Mouse (Mus musculus) layer of hippocampus, adult 2 months (tissue): Measurements from ENCODE around the gene Lama5. TPM values are rescaled to one million over a fixed set of nuclear protein-coding genes. Genes with fewer than 3 reads are reported as not detected.
A peak's percentile ranks its signal among the peaks of the same experiment; 100 is the strongest.

ENCODE experiments used
- DNase-seq, 2 experiments: peaks; one replicate each; pipeline ENCODE4 v3.0.0; 2022; ENCODE audit warnings: low spot score in 2 of 2
- H3K27ac ChIP-seq: fragments of 200-600 bp; 2 replicates; pipeline ENCODE4 v1.8.1; 2022
- H3K4me3 ChIP-seq: fragments of 200-600 bp; 2 replicates; pipeline ENCODE4 v1.8.1; 2022; ENCODE audit warnings: mild to moderate bottlenecking
- CTCF ChIP-seq: fragments of 200-600 bp; conservative IDR thresholded peaks from 2 replicates; pipeline ENCODE4 v1.8.1; 2022; ENCODE audit warnings: antibody characterized with exemption, mild to moderate bottlenecking, moderate library complexity
- microRNA-seq, 2 experiments: library from miRNA; unstranded; fragments of <30 nt; microRNA quantifications; one replicate each; pipeline ENCODE4 v1.2.0; 2021
- total RNA-seq, 2 experiments: library from RNA; stranded (reverse); gene quantifications; 2 replicates each; pipeline ENCODE4 v1.2.3; 2021

Lama5 gene
- total RNA-seq, 2 experiments from 2014 or later, result 6.9 to 8.9 TPM

DNA sequence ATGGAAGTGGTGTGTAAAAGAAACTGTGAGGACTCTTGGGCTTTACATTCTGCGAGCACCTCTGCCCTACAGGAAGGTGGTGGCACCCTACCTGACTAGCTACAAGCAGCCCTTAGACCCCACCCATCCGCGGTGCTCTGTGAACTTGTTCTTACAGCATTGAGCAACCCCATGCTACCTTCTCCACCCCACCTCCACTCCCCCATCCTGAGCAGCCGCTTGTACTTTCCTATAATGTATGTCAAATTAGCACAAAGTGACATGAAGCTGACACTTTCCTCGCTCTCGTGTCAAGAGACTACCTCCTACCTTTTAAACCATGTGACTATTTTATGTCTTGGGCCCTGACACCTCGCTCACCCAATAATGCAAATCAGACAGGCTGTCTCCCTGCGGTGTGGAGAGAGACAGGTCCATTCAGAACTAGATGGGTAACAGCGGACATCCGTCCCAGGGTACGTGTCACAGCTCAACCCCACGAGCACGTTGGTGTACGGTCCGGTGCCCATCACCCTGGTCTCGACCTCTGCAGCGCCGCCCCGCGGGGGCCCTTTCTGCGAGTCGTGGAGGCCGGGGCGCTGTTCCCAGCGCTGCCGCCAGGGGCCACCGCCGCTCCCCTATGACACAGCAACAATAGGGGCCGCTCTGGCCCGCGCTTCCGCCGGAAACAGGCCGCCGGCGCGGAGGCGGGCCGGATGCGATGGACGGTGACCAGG, 54.7 kb downstream of the Lama5 start, which contains the start of gene Adrm1:
Gene Adrm1 (plus strand): TSS at position 680 of the 716 bp plus-strand sequence.
- H3K4me3 ChIP-seq, result peak within 1 kb of the TSS; percentile 61
- H3K27ac ChIP-seq, result peak within 1 kb of the TSS; percentile 98
- TF ChIP-seq CTCF, result peak; percentile 99
- peak; percentile 96 to 99 for DNase-seq

DNA sequence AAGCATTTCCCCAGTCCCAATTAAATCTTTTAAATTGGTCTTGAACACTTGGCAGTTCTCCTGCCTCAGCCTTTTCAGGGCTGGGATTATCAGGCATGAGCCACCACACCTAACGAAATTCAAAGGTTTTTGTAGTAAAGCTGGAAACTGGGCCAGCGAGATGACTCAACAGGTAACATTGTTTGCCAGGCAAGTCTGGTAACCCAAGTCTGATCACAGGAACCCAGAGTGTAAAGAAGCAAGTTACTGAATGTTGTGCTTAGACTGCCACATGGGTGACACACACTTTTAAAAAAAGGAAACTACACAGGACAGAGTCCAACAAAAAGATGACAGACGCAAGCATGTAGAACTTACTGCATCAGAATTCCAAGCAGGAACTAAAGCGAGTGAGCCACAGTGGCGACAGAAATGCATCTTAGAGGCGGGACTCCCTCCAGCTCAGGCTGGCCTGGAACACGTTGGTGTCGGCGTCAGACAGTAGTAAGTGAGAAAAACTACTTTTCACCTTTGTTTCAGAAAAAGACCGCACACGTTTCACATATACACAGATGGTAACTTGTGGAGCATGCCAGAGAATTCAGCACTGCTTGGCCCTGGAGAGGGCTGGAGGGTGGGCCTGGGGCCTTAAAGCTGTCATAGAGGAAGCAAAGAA, 55.4 kb downstream of the Lama5 start:
- TF ChIP-seq CTCF, result no peak
- H3K4me3 ChIP-seq, result no peak overlapping the region
- no peak for DNase-seq
- H3K27ac ChIP-seq, result peak overlapping the region; percentile 98

DNA sequence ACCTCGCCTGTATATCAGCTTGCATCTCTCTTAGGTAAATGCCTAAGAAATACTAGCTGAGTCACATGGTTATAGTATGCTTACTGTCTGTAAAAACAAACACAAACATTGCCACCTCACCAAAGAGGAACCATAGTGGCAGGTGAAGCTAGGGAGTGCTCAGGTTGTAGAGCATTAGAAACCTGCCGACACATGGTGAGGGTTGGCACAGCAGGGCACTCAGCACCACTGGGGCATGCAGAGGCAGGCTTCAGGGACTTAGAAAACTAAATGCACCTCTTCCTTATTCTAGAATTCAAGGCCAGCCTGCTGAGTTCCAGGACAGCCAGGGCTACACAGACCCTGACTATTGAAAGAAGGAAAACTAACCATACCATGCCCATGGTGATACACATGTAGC, 58.8 kb downstream of the Lama5 start:
- H3K27ac ChIP-seq, result no peak overlapping the region
- DNase-seq, result no peak
- no peak for TF ChIP-seq CTCF

DNA sequence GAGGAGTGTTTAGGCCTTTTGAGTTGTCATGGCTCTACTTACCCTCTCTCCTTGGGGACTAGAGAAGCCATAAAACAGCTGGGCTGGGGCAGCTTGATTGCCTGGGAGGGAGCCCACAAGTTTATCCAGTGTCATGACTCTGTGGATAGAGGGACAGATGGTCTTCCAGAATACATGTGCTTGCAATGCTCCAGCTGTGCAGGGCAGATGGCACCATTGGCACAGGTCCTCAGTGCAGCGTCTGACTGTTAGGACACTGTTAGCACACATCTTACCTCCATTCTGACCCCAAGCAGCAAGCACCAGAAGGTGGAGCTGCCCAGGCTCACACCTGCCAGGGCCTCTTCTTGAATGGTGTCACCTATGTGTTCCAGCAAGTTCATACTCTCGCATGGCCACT, 59.8 kb downstream of the Lama5 start:
- no peak for TF ChIP-seq CTCF
- no peak overlapping the region for H3K4me3 ChIP-seq

More for the DNA sequence above, 58.8 kb downstream of the Lama5 start:
- H3K4me3 ChIP-seq, result no peak overlapping the region

DNA sequence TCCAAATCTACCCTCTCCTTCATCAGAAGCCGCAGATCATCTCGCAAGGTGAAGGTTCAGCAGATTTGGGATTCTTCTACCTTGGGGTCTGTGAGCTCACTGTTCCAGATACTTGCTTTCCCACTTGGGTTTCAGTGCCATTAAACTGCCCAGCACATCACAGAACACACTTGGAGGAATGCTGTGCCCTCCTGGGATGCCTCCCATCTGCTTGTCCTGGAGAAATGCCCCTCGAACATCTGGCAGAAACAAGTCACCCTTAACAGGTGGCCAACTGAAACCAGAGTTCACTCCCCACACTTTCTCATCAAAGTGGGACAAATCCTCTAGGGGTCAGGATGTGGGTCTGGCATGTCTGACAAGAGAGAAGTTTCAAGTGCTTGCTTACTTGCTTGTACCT, 67.0 kb downstream of the Lama5 start:
- H3K27ac ChIP-seq, result no peak overlapping the region
- DNase-seq, result no peak
- H3K4me3 ChIP-seq, result no peak overlapping the region
- no peak for TF ChIP-seq CTCF

More for the DNA sequence above, 59.8 kb downstream of the Lama5 start:
- DNase-seq, result no peak
- H3K27ac ChIP-seq, result no peak overlapping the region

DNA sequence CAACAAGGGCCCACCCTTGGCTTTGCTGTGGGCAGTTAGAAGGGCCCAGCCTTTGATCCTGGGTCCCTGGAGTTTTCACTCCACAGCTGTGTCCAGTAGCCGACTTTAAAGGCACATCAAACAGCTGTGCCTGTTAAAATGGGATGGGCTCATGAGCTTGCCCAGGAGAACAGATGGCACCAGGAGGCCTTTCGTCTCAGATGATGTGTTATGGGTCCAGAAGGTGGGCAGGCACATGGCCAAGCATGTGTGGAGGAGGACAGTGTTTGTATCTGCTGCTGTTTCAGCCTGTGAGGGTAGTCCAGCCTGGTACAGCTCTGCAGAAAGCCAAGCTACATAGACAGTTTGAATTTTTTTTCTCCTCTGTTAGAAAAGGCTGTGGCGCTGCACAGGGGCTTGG, 70.9 kb downstream of the Lama5 start:
- Histone ChIP-seq H3K27ac (no peak overlapping the region), H3K4me3 (no peak overlapping the region)
- peak in 1 of 2 experiments; percentile 20 for DNase-seq
- no peak for TF ChIP-seq CTCF

DNA sequence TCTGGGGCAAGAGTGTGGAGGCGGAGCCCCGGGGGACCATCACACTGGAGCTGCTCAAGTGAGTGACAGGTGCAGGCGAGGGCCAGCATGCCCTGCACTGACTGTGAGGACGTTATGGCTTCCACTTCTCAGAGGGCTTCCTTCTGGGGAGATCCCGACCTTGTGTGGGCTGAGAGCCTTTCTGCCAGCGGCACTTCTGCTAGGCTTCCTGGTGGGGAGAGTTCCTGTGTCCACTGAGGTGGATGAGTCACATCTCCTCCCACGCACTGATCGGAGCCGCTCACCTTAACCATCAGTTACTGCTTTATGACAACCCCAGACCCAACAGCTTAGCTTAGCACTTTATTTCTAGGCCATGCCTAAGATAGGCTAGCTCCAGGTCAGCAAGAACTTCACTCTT, 77.1 kb downstream of the Lama5 start:
- Histone ChIP-seq H3K4me3 (no peak overlapping the region), H3K27ac (no peak overlapping the region)
- no peak for DNase-seq
- TF ChIP-seq CTCF, result no peak

DNA sequence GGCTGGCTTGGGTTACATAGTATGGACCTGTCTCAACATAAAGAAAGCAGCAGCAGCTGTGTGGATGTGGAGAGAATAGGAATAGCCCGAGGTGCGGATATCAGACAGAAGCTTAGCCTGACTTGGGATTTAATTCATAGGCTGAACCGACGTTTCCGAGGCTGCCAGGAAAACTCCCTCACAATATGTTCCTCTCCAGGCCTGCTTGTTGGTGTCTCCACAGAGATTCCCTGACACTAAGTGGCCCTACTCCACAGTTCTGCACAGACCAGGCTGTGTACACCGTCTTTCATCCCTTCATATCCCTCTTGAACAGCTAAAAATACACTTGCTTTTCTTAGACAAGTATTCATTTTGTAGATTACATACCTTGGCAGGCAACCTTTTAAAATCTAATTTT, 78.3 kb downstream of the Lama5 start:
- Histone ChIP-seq H3K27ac (no peak overlapping the region), H3K4me3 (no peak overlapping the region)
- no peak for TF ChIP-seq CTCF
- no peak for DNase-seq

DNA sequence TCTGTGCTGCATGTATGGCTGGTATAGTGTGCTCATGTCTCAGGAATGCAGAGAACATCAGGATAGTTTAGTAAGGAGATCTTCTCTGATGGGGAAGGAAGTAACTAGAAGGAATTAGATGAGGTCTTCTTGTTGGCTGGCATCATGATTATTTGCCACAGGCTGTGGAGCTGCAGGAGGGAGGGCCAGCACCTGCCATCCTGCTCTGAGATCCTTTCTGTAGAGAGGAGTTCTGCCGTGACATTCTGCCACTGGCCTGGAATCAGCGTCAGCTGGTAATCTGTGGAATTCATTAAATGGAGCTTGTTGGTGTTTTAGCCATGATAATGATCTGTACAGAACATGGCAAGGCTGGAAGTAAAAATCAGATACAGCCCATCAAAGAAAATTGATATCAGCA, 79.6 kb downstream of the Lama5 start:
- H3K27ac ChIP-seq, result no peak overlapping the region
- no peak overlapping the region for H3K4me3 ChIP-seq
- no peak for TF ChIP-seq CTCF
- DNase-seq, result no peak

DNA sequence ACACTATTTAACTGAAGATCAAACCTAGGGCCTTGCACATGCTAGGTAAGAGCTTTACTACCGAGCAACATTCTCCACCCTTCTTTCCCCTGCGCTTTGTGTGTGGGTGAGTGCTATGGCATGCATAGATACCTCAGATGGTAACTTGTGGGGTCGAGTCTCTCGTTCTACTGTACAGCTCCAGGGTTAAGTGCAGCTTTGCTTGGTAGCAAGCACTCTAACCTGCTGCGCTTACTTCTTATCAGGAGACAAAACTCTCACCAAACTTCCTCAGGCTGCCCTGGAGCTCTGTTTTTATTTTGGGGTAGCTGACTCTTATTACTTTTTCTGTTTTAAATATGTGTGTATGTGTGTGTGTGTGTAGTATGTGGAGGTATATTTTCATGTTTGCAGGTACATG, 90.2 kb downstream of the Lama5 start:
- no peak for DNase-seq

DNA sequence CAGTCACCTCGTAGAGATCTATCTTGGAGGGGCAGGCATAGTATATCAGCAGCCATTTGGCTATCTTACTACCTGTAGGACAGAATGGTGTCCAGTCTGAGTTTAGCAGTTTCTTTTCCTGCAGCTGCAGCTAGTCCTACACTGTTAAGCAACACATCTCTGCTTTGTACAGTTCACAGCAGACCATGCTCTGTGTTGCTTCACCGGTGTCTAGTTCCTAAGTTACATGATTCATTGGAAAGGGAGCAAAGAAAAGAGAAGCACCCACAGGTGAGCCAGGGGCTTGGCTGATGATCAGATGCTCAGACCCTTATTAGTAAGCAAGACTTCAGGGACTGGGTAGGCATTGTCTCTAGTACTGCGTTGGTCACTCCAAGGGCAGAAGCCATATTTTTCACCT, 91.7 kb downstream of the Lama5 start:
- DNase-seq, result no peak
- H3K4me3 ChIP-seq, result no peak overlapping the region
- H3K27ac ChIP-seq, result no peak overlapping the region
- no peak for TF ChIP-seq CTCF

More for the DNA sequence above, 90.2 kb downstream of the Lama5 start:
- no peak overlapping the region for H3K27ac ChIP-seq
- no peak overlapping the region for H3K4me3 ChIP-seq
- no peak for TF ChIP-seq CTCF

DNA sequence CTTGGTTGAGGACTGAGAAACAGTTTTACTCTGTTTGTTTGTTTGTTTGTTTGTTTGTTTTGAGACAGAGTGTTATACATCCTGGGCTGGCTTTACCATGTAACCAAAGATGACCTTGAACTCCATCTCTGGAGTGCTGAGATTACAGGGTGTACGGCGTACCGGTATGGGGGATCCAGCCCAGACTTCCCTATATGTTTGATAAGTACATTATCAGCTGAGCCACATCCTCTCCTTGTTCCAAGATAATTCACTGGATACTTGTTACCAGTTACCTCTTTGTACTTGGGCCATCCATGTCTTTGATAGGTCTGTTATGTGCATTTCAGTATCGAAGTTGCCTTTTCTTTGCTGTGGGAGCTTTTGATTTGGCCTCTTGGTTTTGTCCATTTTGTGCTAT, 92.4 kb downstream of the Lama5 start:
- DNase-seq, result no peak
- H3K4me3 ChIP-seq, result no peak overlapping the region
- no peak for TF ChIP-seq CTCF
- H3K27ac ChIP-seq, result no peak overlapping the region

DNA sequence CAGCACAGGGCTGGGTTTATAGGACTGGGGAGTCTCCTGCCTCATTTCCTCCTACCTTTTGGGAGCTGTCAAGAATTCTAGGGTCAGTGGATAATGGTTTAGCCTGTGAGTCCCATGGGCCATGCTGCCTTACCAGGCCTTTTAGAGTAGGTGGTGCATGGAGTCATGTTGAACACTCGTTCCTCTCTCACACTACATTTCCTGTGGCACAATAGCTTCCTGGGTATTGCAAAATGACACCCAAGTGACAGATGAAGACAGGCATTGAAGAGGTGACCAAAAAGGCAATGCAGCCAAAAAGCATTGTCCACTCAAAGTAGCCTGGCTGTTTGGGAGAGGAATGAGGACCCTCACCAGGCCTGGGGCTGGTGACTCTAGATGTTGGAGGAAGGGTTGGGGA, 98.0 kb downstream of the Lama5 start:
- H3K4me3 ChIP-seq, result no peak overlapping the region
- H3K27ac ChIP-seq, result no peak overlapping the region
- no peak for TF ChIP-seq CTCF
- DNase-seq, result no peak

Small RNA genes lying within 50 kb of the gene (microRNA-seq; reads per million reads assigned to microRNA genes)
- gene Mir3091, result 0 reads per million in 2 experiments
- 0 reads per million in 2 experiments for gene Mir7005

Other genes with a start within 250 kb of the Lama5 start
- gene Taf4, start 249.2 kb downstream of the Lama5 start, total RNA-seq, result 10 to 100 TPM; 22.5 to 23.4 TPM
- 100 to 1,000 TPM in 1 of 2 experiments, 10 to 100 TPM in 1; 93.9 to 100 TPM for gene Lsm14b, start 200.9 kb downstream of the Lama5 start, total RNA-seq
- gene Psma7, start 183.4 kb downstream of the Lama5 start, total RNA-seq, result 100 to 1,000 TPM; 166 to 176 TPM
- 10 to 100 TPM; 43.2 to 44.9 TPM for gene Ss18l1, start 183.3 kb downstream of the Lama5 start, total RNA-seq
- 10 to 100 TPM; 19.2 to 22.7 TPM for gene Mtg2, start 155.3 kb downstream of the Lama5 start, total RNA-seq
- gene Hrh3, start 121.4 kb downstream of the Lama5 start, total RNA-seq, result 10 to 100 TPM; 46.4 to 47.6 TPM
- 10 to 100 TPM; 46.0 to 49.2 TPM for gene Osbpl2, start 106.6 kb downstream of the Lama5 start, total RNA-seq
- 100 to 1,000 TPM; 105 to 108 TPM for gene Adrm1, start 54.4 kb downstream of the Lama5 start, total RNA-seq
- 100 to 1,000 TPM; 713 to 738 TPM for gene Rps21, start 31.5 kb upstream of the Lama5 start, total RNA-seq
- gene Cables2, start 47.6 kb upstream of the Lama5 start, total RNA-seq, result 10 to 100 TPM; 31.6 to 37.5 TPM
- gene Rbbp8nl, start 64.0 kb upstream of the Lama5 start, total RNA-seq, result not detected
- not detected for gene Gata5, start 108.8 kb upstream of the Lama5 start, total RNA-seq
- 1 to 10 TPM; 1.3 to 1.8 TPM for gene Slco4a1, start 230.4 kb upstream of the Lama5 start, total RNA-seq